Mouse (Mus musculus): Measurements from ENCODE around the gene Asic2.

Asic2 gene

DNA sequence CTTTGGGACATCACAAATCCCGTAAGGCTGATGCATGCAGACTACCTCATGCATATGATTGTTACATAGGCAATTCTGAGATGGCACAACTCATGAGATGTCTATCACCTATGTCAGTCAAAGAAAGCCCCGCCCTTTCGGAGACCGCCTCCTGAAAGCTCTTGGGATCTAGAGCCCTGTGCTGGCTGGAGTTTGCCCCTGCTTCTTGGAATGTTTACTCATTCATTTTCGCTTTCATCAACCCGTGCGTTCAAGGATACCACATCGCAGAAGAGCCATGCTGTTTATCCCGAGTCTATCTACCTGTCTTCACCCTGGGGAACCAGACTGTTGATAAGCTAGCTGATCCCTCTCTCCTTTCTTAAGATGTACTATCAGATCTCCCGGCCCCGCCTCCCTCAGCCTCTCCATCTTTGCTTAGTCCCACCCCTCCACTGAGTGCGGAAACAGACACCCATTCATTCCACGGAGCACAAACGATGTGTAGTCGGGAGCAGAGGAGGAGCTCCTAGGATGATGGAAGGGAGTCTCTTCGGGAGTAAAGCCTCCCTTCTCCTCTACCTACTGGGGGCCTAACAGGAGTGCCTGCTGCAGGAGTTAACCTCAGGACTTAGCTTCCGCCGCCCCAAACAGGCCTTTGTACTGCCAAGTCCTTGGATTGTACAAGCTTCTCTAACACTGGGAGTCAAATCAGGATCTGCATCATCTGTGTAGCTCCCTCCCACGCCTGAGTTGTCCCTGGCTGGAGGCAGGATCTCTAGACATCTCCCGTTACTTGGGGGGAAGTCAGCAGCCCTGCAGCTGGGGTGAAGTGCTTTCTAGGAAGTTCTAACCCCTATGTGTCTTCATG, 356.1 kb downstream of the Asic2 start:
- no peak for DNase-seq (ENCODE audit: low spot score in 2 of 2)

DNA sequence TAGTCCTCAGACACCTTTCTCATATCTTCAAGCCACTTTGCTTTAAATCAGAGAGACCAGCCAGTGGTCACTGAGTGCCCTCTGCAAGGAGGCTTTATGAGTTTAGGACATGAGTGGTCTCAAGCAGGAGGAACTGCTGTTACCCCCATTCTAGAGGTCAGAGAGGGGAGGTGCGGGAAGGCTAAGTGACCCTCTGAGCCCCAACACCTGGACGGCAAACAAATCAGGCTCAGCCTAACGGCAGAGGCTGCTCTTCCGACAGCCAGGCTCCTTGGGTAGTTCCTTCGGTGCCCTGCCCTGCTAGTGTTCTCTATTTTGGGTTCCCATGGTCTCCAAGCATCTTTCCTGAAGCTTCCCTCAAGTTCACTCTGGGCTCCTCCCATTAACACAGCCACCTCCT, 357.8 kb downstream of the Asic2 start:
- DNase-seq (ENCODE audit: low spot score in 2 of 2) = no peak

DNA sequence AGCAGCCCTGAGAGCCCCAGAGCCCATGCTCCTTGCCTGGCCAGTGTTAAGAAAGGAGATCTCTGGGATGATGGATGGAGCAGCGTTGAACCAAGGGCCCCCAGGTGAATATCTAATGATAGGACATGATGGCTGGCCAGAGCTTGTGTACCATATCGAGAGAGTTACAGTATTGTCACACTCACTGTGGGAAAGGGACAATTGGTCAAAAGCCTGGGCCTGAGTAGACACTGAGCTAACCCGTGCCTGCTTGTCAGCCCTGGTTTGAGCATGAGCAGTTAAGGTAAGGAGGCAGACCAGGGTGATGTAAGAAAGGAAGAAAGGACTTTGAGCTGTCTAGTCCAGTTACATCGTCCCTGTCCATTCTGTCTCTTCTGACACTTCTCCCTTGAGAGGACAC, 365.3 kb downstream of the Asic2 start:
- no peak for DNase-seq (ENCODE audit: low spot score in 2 of 2)

DNA sequence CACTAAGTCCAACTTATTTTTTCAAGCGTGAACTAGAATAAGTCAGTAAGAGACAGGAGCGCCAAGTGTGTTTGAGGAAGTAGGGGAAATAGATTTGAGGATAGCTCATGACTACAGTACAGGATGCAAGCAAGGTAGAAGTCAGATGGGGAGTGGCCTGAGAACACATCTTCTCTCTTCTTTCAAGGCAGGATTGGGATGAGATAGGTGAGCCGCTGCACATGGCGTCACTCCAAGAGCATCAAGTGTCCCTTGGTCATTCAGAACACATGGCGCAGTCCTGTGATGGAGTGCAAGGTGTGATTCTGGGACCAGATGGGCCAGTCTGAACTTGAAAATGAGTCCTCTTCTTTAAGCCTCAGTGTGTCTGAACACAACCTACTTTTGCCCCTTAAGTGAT, 366.5 kb downstream of the Asic2 start:
- no peak for DNase-seq (ENCODE audit: low spot score in 2 of 2)

DNA sequence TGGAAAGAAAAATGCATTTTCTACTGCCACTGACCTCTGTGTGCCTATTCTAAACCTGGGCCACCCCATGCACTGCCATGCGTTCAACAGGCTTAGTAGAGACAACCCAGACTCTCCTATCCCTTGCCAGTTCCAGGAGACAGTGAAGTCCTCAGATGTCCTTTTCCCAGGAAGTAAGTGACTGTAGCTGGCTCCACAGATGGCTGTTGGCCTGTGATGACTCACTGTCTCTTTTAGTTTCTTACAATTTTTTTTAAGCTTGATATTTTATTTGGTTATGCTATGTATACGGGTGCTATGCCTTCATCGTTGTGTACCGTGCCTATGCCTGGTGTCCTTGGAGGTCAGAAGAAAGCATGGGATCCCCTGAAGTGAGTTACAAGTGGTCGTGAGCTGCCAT, 370.7 kb downstream of the Asic2 start:
- DNase-seq (ENCODE audit: low spot score in 2 of 2) = no peak

DNA sequence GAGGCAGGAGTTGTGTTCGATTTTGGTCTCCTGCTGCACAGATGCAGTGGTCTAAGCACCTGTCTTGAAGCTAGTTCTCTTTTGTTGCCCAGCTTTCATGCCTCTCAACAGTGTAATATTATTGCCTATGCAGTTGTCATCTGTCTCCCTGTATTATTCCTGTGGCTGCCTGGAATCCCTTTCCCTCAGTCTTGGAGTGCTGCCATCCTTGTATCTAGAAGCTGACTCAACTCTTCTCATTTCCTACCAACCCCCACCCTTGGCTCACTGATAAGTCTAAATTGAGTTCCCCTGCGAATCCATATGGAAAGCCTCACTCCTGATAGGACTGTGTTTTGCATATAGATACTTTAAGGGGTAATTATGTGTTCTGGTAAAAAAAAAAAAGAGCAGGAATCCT, 373.0 kb downstream of the Asic2 start:
- no peak for DNase-seq (ENCODE audit: low spot score in 2 of 2)

DNA sequence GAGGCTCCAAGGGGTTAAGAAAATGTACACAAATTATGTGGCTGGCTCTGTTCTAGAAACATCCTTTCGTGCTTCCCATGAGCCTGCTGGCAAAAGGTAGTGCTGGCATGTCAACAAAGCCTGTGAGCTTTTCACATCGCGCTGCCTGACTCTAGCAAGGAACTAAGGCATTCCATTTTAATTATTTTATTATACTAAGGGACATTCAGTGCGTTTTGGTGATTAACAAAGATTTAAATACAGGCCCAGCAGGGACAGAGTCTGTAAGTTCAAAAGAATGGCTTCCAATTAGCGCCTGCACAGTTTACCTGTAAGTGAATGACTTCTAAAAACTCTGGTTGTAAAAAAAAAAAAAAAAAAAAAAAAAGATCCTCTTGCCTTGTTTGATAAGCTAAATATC, 375.5 kb downstream of the Asic2 start:
- no peak for DNase-seq (ENCODE audit: low spot score in 2 of 2)

DNA sequence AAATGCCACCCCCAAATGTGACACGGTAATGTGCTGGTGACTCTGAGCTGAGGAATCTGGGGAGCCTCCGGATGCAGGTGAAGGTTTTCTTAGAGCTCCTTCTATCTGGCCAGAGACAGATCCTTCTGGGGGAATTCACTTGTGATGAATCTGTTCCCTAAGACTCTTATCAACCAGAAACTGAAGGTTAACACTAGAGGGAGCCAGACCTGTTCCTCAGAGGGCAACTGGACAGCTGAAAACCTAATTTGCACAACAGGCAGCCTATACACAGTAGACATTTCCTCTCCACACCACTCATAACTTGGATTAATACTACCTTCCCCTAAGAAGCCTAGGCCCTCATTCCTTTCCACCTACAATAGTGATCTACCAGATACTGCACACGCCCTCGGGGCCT, 377.3 kb downstream of the Asic2 start:
- DNase-seq (ENCODE audit: low spot score in 2 of 2) = no peak

DNA sequence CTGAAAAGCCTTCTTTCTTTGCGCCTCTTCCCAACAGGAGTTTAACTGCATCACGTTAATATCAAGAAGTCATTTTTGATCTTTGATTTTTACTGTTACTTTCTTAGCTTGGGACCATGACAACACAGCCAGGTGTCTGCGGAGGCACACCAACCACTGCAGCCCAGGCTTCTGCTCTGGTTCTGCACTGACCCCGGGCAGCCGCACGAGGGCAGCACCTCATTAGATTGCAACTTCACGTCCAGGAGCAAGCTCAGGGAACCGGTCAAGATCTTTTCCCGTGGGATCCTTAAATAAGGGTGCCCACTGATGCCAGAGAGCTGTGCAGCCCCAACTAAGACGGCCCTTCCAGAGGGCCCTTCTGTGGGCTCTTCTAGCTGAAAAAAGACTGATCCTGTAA, 379.6 kb downstream of the Asic2 start:
- peak; percentile 20 to 32 for DNase-seq (ENCODE audit: low spot score in 2 of 2)

DNA sequence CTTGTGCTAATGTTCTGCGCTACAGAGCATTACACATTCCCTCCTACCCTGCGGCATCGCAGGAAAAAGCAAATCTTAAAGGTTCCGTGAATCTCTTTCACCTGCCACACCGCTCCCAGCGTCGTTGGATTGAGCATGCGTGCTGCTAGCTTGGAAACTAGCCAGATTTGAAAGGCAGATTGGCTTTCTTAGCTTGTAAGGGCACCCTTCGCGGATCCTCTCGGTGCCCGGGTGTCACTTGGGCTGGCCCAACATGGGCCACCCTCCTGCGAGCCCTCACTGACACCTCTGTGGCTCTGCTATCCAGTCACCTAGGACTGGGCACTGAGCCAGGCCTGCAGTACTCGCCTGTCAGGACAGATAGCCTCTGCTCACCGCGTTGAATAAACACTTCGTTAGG, 380.3 kb downstream of the Asic2 start:
- DNase-seq (ENCODE audit: low spot score in 2 of 2) = peak in 1 of 2 experiments; percentile 8

DNA sequence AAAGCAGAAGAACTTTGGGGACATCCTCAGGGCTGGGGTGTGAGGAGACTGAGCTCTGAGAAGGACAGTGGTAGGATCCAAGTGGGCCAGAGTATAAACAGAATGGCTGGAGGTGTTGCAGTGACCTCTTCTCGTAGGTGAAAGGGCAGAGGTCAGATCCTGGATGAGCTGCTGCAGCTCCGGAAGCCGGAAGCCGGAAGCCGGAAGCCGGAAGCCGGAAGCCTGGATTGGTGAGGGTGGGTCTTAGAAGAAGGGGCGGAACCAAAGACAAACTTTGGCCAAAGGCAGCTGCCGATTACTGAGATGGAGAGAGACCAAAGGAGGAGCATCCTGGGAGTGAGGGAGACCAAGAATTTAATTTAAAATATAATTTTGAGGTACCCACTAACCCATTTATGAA, 381.1 kb downstream of the Asic2 start:
- no peak for DNase-seq (ENCODE audit: low spot score in 2 of 2)

DNA sequence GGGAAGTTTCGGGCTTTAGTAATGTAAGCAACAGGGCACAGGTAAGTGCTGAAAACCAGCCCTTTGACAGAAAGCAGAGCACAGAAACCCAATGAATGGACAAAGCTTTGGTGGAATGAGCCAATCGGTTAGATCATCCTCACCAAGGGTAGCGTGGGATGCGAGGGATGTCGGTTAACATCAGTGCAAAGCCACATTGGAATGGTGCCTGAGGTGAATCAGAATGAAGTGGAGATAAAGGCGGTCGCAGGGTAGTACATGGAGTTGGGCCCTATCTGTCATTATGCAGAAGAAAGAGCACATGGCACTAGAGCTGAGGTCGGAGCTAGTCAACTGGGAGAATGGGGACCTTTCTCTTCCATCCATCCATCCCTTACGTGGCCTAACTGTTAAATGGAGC, 383.8 kb downstream of the Asic2 start:
- no peak for DNase-seq (ENCODE audit: low spot score in 2 of 2)

DNA sequence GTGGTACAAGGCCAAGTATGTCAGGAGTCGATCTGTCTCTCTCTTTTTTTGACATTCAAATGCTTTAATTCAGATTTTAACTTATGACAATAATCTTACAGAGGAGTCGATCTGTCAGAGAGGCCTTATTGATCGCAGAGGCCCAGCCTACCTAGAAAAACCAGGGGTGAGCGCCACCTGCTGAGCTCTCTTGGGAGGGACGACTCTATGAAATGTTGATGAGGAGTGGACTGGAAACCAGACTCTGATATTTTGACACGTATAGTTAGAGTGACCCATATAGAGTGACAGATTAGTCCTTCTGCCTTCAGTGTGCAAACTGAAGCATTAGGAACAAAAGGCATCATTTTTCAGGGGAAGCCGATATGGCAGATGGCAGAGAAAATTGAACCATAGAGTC, 385.1 kb downstream of the Asic2 start:
- no peak for DNase-seq (ENCODE audit: low spot score in 2 of 2)

DNA sequence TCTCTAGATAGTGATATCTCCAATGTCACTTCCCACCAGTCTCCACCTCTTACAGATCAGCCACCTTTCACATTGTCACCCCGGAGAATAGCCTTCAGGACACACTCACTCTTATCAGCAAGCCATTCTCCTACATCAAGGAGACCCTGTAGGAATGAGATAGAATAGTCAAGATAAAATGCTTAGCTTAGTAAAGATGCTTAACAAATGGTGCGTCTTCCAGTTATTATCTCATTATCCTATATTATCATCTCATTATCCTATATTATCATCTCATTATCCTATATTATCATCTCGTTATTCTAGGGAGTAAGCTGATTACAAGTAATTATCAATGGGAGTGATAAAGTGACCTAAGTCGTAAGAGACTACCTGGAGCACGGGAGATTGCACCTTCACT, 386.1 kb downstream of the Asic2 start:
- DNase-seq (ENCODE audit: low spot score in 2 of 2) = no peak

DNA sequence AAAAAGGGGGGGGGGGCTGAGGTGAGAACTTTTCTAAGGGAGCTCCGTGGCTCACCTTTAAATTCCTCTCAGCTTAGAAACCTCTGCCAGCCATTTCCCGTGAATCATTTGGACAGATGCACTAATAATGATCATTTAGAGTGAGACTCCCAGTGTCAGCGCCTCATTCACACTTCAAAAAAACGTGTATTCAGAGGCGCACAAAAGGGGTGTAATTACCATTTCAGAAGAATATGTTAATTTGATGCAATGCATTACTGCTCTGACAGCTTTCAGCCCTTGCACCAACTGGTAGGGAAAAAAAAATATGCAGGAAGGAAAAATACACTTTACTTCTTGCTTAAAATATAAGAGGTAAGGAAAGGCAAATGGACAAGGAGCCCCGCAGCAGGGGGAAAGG, 388.5 kb downstream of the Asic2 start:
- no peak for DNase-seq (ENCODE audit: low spot score in 2 of 2)

DNA sequence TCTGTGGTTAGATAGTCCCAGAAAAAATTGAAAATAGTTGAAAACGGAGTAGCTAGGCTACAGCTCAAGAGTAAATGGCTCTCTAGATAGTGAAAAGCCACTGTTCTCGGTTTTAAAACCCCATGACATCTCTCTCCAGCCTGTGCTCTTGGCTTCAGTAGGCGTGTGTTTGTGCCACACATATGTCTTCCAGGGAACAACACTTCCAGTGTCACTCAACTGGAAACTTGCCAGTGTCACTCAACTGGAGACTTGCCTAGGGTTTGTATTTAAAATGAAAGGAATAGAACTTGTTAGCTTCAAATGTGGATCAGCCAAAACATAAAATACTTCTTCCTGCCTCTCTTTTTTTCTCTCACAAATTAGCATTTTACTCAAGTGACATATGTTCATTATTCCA, 397.9 kb downstream of the Asic2 start:
- DNase-seq (ENCODE audit: low spot score in 2 of 2) = no peak

DNA sequence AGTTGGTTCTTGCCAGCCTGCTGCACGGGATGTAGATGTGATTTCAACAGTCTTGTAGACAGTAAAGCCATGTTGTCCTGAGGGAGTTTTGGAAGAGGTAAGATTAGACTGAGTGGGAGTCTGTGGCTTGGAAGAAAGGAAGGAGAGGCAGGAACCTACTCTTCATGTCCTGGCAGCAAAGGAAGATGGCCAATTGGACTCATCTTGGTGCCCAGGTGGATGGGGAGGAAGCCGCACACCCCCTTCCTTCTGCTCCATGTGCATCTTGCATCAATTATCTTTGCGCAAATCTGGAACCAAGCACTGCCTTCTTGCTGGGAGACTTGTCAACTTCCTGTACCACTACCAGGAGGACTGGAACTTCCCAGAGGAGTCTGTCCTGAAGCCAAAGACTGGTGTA, 403.4 kb downstream of the Asic2 start:
- DNase-seq (ENCODE audit: low spot score in 2 of 2) = no peak

DNA sequence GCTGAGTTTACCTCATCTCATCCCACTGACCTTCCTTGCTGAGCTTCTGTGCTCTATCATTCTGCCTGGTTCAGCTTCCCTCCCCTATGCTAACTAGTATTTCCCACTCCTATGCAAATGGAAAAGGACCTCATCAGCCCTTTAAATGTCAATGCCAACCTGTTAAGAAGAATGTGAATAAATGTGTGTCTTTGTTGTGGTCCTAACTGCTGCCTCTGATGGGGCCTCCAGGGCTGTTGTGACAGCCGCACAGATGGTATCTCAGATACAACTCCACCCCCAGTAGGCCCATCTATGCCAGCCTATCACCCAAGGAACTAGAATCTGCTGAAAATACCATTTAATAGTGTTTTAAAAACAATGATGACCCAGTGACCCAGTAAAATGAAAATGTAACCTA, 407.9 kb downstream of the Asic2 start:
- DNase-seq (ENCODE audit: low spot score in 2 of 2) = no peak

DNA sequence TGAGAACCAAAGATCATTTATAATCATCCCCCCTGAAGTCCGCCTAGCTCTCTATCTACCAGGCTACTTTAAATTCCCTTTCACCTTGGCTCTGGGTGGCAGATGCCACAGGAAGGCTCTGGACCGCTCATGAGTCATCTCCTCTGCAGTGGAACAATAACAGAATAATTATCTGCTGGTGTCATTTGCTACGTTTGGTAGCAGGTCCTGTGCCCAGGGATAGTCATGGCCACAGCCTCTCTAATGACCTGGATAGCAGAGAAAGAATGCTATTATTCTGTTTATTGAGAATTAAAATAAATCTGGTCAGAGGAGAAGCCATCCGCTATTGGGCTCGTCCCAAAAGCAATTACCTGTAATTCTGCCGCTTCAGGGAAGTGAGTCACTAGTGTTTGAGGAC, 425.1 kb downstream of the Asic2 start:
- no peak for DNase-seq (ENCODE audit: low spot score in 2 of 2)

DNA sequence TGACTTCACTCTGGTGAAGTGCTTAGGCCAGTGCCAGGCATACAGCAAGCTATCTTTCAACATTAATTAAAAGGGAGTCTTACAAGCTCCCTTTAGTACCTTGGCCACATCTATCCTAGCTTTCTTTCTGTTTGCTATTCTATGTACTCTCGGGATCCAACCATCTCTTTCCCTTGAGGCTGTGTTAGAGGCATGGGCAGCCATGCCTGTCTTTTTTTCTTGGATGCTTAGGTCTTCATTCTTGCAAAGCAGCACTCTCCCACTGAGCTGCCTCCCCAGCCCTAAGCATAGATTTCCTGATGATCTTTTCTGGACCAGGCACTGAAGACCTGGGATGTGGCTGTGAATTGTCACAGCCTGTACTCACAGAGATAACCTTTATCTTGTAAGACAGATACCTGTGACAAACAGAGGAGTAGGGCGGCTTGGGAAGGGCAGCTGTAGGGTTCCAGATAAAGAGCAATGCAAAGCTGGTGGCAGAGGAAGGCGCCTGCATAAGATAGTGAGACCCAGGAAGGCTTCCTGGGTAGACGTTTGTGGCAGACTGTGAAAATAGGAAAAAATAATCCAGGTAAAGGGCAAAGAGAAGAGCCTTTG, 433.0 kb downstream of the Asic2 start:
- DNase-seq (ENCODE audit: low spot score in 2 of 2) = no peak

DNA sequence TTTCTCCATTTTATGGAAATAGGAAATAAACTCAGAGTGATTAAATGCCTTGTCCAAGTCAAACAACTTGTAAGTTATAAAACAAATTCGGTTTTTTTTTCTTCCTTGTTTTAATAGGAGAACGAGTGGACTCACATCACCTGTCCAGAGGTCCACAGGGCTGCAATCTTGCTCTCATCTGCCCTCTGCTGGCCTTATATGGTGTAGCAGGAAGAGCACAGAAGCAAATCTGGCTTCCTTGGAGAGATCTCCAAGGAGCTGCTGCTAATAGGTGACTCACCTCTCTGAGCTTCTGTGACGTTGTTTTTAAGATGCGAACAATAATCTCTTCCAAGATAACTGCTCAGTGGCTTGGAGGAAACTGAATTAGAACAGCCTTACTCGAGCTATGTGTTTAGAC, 433.6 kb downstream of the Asic2 start:
- DNase-seq (ENCODE audit: low spot score in 2 of 2) = peak in 1 of 2 experiments; percentile 5

DNA sequence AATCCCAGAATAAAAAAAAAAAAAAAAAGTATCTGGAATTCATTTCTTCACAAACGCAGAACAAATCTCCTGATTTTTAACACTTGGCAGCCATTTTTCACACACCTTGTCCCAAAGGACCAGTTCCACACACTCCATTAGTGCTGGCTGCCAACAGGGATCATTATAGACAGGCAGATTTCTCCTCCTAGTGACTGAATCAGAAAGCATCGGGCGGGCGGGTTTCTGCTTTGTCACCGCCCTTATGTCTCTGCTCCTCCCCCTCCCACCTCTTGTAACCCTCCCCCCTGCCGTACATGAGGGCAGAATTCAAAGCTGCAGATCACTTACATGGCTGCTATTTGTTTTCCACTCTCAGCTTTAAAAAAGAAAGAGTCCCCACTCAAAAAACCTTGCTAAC, 436.4 kb downstream of the Asic2 start:
- DNase-seq (ENCODE audit: low spot score in 2 of 2) = no peak

DNA sequence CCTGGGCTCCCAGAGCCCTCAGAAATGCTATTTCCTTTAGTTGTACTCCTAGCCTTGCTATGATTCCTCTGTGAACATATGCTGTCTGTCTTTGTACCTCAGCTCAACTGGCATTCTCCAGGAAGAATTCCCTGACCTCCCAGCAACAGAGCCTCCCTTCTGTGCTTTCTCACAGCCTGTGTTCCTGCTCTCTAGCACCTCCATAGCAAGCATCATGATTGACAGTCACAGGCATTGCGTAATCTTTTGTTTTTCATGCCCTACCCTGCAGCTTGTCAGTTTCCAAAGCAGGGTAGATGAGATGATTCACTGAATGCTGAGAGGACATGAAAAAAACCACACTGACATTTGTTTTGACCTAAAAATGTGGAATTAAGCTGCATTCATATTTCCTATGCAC, 445.3 kb downstream of the Asic2 start:
- DNase-seq (ENCODE audit: low spot score in 2 of 2) = no peak

DNA sequence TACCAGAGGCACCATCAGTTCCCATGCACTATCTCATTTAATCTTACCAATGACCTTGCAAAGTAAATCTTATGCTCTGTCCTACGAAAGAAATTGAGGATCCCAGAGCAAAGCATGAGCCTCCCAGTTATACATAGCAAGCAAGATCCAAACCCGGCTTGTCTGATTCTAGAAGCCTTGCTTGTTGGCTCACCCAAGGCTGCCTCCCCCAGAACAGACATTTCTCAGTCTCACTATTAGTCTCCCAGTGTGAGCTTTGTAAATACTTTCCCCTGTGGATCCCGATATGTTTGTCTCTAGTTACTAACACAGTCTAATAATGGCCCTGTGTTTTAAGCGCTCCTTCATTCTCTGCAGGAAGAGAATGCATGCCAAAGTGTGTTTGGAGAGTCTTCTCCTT, 446.4 kb downstream of the Asic2 start:
- DNase-seq (ENCODE audit: low spot score in 2 of 2) = no peak

All from heart, adult 9 months (tissue).